Mouse (Mus musculus) lung, postnatal 0 days (tissue): Measurements from ENCODE around the gene Fance. TPM values are rescaled to one million over a fixed set of nuclear protein-coding genes. Genes with fewer than 3 reads are reported as not detected.

Experiments used
- ATAC-seq: fragments of 200-750 bp; cut with Nextera tagmentation; 2 replicates; pipeline ENCODE4 v1.8.0; 2017; ENCODE audit warnings: moderate library complexity
- DNase-seq: peaks from one replicate; pipeline ENCODE4 v3.0.0-alpha.2; 2016; ENCODE audit warnings: low spot score
- H3K27ac ChIP-seq: fragments of 300-500 bp; sonication (generic); 2 replicates; pipeline ENCODE4 v1.5.1; 2014; ENCODE audit warnings: antibody characterized with exemption, mild to moderate bottlenecking, low read length, mixed read lengths
- H3K27me3 ChIP-seq: fragments of 300-500 bp; sonication (generic); replicated peaks from 2 replicates; pipeline ENCODE4 v1.6.1; 2014; ENCODE audit warnings: low read length, mixed read lengths; ENCODE audit not compliant: insufficient read depth
- H3K36me3 ChIP-seq: fragments of 300-500 bp; sonication (generic); 2 replicates; pipeline ENCODE4 v1.6.1; 2014; ENCODE audit warnings: low read length, mixed read lengths; ENCODE audit not compliant: insufficient read depth
- H3K4me1 ChIP-seq: fragments of 300-500 bp; sonication (generic); 2 replicates; pipeline ENCODE4 v1.6.1; 2014; ENCODE audit warnings: antibody characterized with exemption, low read depth, low read length, mixed read lengths; ENCODE audit not compliant: insufficient read depth
- H3K4me2 ChIP-seq: fragments of 300-500 bp; sonication (generic); replicated peaks from 2 replicates; pipeline ENCODE4 v1.6.1; 2014; ENCODE audit warnings: low read depth, mild to moderate bottlenecking, low read length, moderate library complexity, mixed read lengths
- H3K4me3 ChIP-seq: fragments of 300-500 bp; sonication (generic); 2 replicates; pipeline ENCODE4 v1.5.1; 2014; ENCODE audit warnings: low read depth, low read length
- H3K9ac ChIP-seq: fragments of 300-500 bp; sonication (generic); replicated peaks from 2 replicates; pipeline ENCODE4 v1.6.1; 2014; ENCODE audit warnings: low read depth, mild to moderate bottlenecking
- H3K9me3 ChIP-seq: fragments of 300-500 bp; sonication (generic); 2 replicates; pipeline ENCODE4 v1.6.1; 2016; ENCODE audit warnings: low read length, mixed read lengths
- CTCF ChIP-seq: IDR thresholded peaks from 2 replicates; pipeline ENCODE4 v1.5.1; 2016; ENCODE audit warnings: antibody characterized with exemption, mild to moderate bottlenecking
- EP300 ChIP-seq: IDR thresholded peaks from 2 replicates; pipeline ENCODE4 v1.6.1; 2016; ENCODE audit warnings: antibody characterized with exemption, mild to moderate bottlenecking, control low read depth
- WGBS: fragments of 180-500 bp; shearing (Covaris S2); extraction: QIAGEN DNeasy Blood & Tissue Kit; methylation state at CpG from one replicate; pipeline ENCODE4 v1.1.7; 2014; 5-methylcytosine and 5-hydroxymethylcytosine counted together
- polyA plus RNA-seq: library from polyadenylated mRNA; unstranded; fragments of >200 nt; fragmentation: Nextera tagmentation; extraction: Ambion mirVana; gene quantifications from 2 replicates; pipeline ENCODE4 v1.2.1, GENCODE M21; 2015

The Fance gene
- polyA plus RNA-seq, 1 experiment from 2014 or later, result 24.3 TPM

DNA sequence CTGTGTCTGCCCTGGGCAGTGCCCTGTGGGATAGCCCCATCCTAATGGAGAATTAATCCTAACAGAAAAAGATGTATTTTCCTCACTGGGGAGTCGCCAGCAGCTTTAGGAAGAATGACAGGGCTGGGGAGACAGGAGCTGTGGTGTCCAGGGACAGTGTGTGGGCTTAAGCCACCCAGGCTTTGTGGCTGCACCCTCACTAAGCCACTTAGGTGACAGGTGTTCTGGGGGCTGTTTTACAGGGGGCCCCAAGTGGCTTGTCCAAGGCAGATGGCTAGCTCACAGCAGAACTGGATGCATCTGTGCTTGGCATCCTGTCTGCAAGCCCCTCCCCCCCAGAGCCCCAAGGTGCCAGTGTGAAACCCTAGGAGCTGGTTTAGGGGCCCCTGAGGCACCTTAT is 58.6 kb downstream of the Fance start:
- Histone ChIP-seq H3K4me1 (no peaks in the 10 kb centered on the region), H3K27me3 (peaks cover 10% of the 10 kb centered on the region; the same call in 1 of the 2 replicates), H3K27ac (no peak overlapping the region), H3K9me3 (no peaks in the 10 kb centered on the region), H3K4me3 (no peak overlapping the region), H3K36me3 (no peaks in the 10 kb centered on the region), H3K9ac (no peak overlapping the region), H3K4me2 (no peak overlapping the region)
- TF ChIP-seq EP300, result no peak
- TF ChIP-seq CTCF, result no peak
- no peak for ATAC-seq
- WGBS, result 69% methylated on average over 1 of the region's 1 CpGs
- no peak for DNase-seq

DNA sequence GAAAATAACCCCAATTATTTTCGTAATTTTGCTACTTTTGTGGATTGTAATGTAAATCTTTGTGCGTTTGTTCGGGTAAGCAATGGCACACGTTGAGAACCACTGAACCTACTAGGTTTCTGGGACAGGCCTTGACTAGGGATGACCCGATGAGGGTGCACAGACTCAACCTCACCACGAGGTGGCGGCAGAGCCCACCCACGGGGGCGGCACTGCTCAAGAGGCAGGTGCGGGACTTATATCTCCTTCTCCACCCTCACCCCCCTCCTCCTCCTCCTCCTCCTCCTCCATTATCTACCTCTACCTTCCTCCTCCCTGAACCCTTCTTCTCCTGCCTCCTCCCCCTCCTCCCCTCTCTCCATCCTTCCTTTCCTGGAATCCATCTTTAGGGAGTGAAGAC is 60.5 kb downstream of the Fance start:
- H3K27ac ChIP-seq, result no peak overlapping the region
- DNase-seq (peak; percentile 73), ATAC-seq (peak; percentile 46)
- no peaks in the 10 kb centered on the region for H3K4me1 ChIP-seq
- TF ChIP-seq CTCF (peak; percentile 87), EP300 (no peak)
- no peaks in the 10 kb centered on the region for H3K36me3 ChIP-seq
- 20% methylated on average over 10 of the region's 10 CpGs for WGBS
- no peak overlapping the region for H3K9ac ChIP-seq
- peaks cover 10% of the 10 kb centered on the region; the same call in 1 of the 2 replicates for H3K27me3 ChIP-seq
- H3K9me3 ChIP-seq, result no peaks in the 10 kb centered on the region
- no peak overlapping the region for H3K4me2 ChIP-seq
- no peak overlapping the region for H3K4me3 ChIP-seq

DNA sequence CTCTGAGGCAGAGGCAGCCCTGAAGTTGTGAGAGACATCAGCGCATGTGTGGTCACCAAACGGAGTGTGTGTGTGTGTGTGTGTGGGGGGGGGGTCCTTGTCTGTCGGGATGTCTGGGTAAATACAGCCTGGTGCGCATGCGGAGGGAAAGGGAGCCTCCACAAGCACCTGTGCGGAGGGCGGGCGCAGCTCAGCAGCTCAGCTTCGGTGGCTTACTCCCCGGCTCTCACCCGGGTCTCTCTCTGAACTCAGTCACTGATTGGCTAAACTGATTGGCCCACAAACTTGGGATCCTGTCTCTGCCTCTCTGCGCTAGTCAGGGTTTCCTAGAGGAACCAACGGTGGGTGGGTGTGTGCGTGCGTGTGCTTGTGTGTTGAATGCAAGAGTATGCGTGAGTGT is 61.2 kb downstream of the Fance start:
- H3K27ac ChIP-seq, result no peak overlapping the region
- H3K4me3 ChIP-seq, result no peak overlapping the region
- no peak overlapping the region for H3K9ac ChIP-seq
- H3K36me3 ChIP-seq, result no peaks in the 10 kb centered on the region
- no peaks in the 10 kb centered on the region for H3K4me1 ChIP-seq
- H3K27me3 ChIP-seq, result peaks cover 10% of the 10 kb centered on the region; the same call in 1 of the 2 replicates
- 19% methylated on average over 16 of the region's 16 CpGs for WGBS
- ATAC-seq, result no peak
- no peak overlapping the region for H3K4me2 ChIP-seq
- no peak for DNase-seq
- no peaks in the 10 kb centered on the region for H3K9me3 ChIP-seq
- no peak for TF ChIP-seq CTCF
- no peak for TF ChIP-seq EP300

DNA sequence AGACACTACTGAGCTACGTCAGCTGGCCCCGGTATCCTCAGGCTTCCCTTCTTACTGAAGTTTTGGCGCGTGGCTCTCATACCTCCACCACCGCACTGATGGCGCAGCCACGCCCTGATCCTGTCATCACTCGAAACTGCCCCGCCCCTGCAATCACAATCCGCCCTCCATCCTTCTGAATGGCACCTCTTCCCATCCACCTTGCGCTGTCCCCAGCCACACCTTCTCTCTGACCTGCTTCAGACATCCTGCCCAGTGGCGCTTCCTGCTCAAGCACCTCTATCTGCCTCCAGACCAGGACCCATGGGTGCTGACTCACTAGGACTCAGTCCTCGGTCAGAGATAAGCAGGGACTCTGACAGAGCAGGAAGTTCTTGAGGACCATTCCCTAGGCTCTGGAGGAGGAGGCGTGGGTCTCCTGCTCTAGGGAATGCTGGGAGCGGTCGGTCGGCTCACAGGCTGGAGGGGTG is 62.3 kb downstream of the Fance start:
- peak; percentile 55 for DNase-seq
- Histone ChIP-seq H3K9me3 (no peaks in the 10 kb centered on the region), H3K4me1 (no peaks in the 10 kb centered on the region), H3K4me2 (no peak overlapping the region), H3K4me3 (no peak overlapping the region), H3K36me3 (no peaks in the 10 kb centered on the region), H3K27ac (no peak overlapping the region), H3K27me3 (peaks cover 10% of the 10 kb centered on the region; the same call in 1 of the 2 replicates), H3K9ac (no peak overlapping the region)
- no peak for TF ChIP-seq EP300
- TF ChIP-seq CTCF, result no peak
- ATAC-seq, result peak; percentile 62
- 9% methylated on average over 17 of the region's 17 CpGs for WGBS

Other genes starting within 250 kb of the Fance start
- 6.0 and 7.1 TPM in 2 replicates for gene Tcp11, start 232.9 kb upstream of the Fance start, polyA plus RNA-seq
- 0.27 and 0.30 TPM in 2 replicates for gene Scube3, start 171.4 kb upstream of the Fance start, polyA plus RNA-seq
- gene Zfp523, start 136.4 kb upstream of the Fance start, polyA plus RNA-seq, result 18.7 and 20.2 TPM in 2 replicates
- gene Def6, start 105.7 kb upstream of the Fance start, polyA plus RNA-seq, result 5.8 and 6.2 TPM in 2 replicates
- gene Ppard, start 80.8 kb upstream of the Fance start, polyA plus RNA-seq, result 2.4 and 3.0 TPM in 2 replicates
- gene Rpl10a, start 15.0 kb downstream of the Fance start, polyA plus RNA-seq, result 446 and 458 TPM in 2 replicates
- 9.7 and 11.4 TPM in 2 replicates for gene Tead3, start 37.3 kb downstream of the Fance start, polyA plus RNA-seq
- 18.1 and 22.7 TPM in 2 replicates for gene Tulp1, start 51.7 kb downstream of the Fance start, polyA plus RNA-seq
- 15.8 and 26.9 TPM in 2 replicates for gene Fkbp5, start 204.0 kb downstream of the Fance start, polyA plus RNA-seq
- not detected in 2 replicates for gene Armc12, start 217.3 kb downstream of the Fance start, polyA plus RNA-seq
- not detected in 2 replicates for gene Clpsl2, start 235.9 kb downstream of the Fance start, polyA plus RNA-seq
- gene Clps, start 247.2 kb downstream of the Fance start, polyA plus RNA-seq, result 0.32 and 0.42 TPM in 2 replicates